Mouse (Mus musculus) CD4-positive, CD25-positive, alpha-beta regulatory T cell, adult 4 months (primary cell): ENCODE measurements around the gene Sstr4. TPM values are rescaled to one million over a fixed set of nuclear protein-coding genes. Genes with fewer than 3 reads are reported as not detected.

Experiments
- ATAC-seq: one replicate; pipeline ENCODE4 v1.8.0; 2017
- polyA plus RNA-seq, 2 experiments: library from polyadenylated mRNA; unstranded; fragments of 100-300 nt; shearing (Covaris generic); gene quantifications; one replicate each; pipeline ENCODE4 v1.2.1; 2017

The Sstr4 gene
- not detected for polyA plus RNA-seq

GRCm38 (mm10) chr2:148395131-148396051 lies at the start of gene Sstr4:
TSS of gene Sstr4 (plus strand) at chr2:148395344.
- no peak for ATAC-seq

- no peak for ATAC-seq
Observed at GRCm38 (mm10) chr2:148345373-148345772, 49.8 kb upstream of the Sstr4 start.

GRCm38 (mm10) chr2:148346976-148347375 lies 48.2 kb upstream of the Sstr4 start:
- no peak for ATAC-seq

GRCm38 (mm10) chr2:148349509-148350307 lies 45.4 kb upstream of the Sstr4 start:
- no peak for ATAC-seq

- ATAC-seq = no peak
Observed at GRCm38 (mm10) chr2:148350460-148350859, 44.7 kb upstream of the Sstr4 start.

GRCm38 (mm10) chr2:148352655-148353054 lies 42.5 kb upstream of the Sstr4 start:
- ATAC-seq = no peak

- ATAC-seq = no peak
Observed at GRCm38 (mm10) chr2:148357145-148357544, 38.0 kb upstream of the Sstr4 start.

- no peak for ATAC-seq
Observed at GRCm38 (mm10) chr2:148364536-148364935, 30.6 kb upstream of the Sstr4 start.

- no peak for ATAC-seq
Observed at GRCm38 (mm10) chr2:148365227-148365626, 29.9 kb upstream of the Sstr4 start.

- ATAC-seq = no peak
Observed at GRCm38 (mm10) chr2:148371743-148372630, 23.2 kb upstream of the Sstr4 start.

- ATAC-seq = no peak
Observed at GRCm38 (mm10) chr2:148373602-148374071, 21.5 kb upstream of the Sstr4 start.

- ATAC-seq = no peak
Observed at GRCm38 (mm10) chr2:148375326-148376150, 19.6 kb upstream of the Sstr4 start.

GRCm38 (mm10) chr2:148378817-148379342 lies 16.3 kb upstream of the Sstr4 start:
- ATAC-seq = no peak

GRCm38 (mm10) chr2:148379899-148380413 lies 15.2 kb upstream of the Sstr4 start:
- no peak for ATAC-seq

- no peak for ATAC-seq
Observed at GRCm38 (mm10) chr2:148381076-148381475, 14.1 kb upstream of the Sstr4 start.

GRCm38 (mm10) chr2:148386476-148386875 lies 8.7 kb upstream of the Sstr4 start:
- ATAC-seq = no peak

- ATAC-seq = no peak
Observed at GRCm38 (mm10) chr2:148386927-148387326, 8.2 kb upstream of the Sstr4 start.

- ATAC-seq = no peak
Observed at GRCm38 (mm10) chr2:148387652-148388581, 7.2 kb upstream of the Sstr4 start.

- no peak for ATAC-seq
Observed at GRCm38 (mm10) chr2:148393149-148393548, 2.0 kb upstream of the Sstr4 start.

GRCm38 (mm10) chr2:148393846-148394245 lies 1.3 kb upstream of the Sstr4 start:
- ATAC-seq = no peak
